Mouse (Mus musculus): ENCODE measurements around the gene Serpina3f. TPM values are rescaled to one million over a fixed set of nuclear protein-coding genes. Genes with fewer than 3 reads are reported as not detected.

Gene Serpina3f
- total RNA-seq, 1 experiment: not detected

GRCm38 (mm10) chr12:104185046-104185445, 29.3 kb upstream of the Serpina3f start:
- in situ Hi-C loops (cut with MboI; ENCODE audit: low sequenced_read_pairs in 2 of 2, unreplicated experiment in 2 of 2): no loop called here
- H3K27ac ChIP-seq (ENCODE audit: insufficient read depth, low read depth, low read length, poor library complexity, severe bottlenecking): no peak overlapping the region
- no peaks in the 10 kb centered on the region for H3K9me3 ChIP-seq (ENCODE audit: control insufficient read depth, insufficient read depth, low read depth, low read length)
- no peaks in the 10 kb centered on the region for H3K36me3 ChIP-seq (ENCODE audit: control insufficient read depth, insufficient read depth, low read length, poor library complexity, severe bottlenecking)
- H3K4me3 ChIP-seq (ENCODE audit: insufficient read depth in 1 of 2, low read depth in 1 of 2, low read length in 2 of 2, poor library complexity in 1 of 2, severe bottlenecking in 1 of 2): no peak overlapping the region
- no peak for DNase-seq (ENCODE audit: low read depth, low spot score)
- H3K4me1 ChIP-seq (ENCODE audit: control insufficient read depth in 2 of 2, insufficient read depth in 2 of 2, low read length in 2 of 2, poor library complexity in 1 of 2): no peaks in the 10 kb centered on the region
- H3K9ac ChIP-seq (ENCODE audit: insufficient read depth, low read depth, low read length, poor library complexity, severe bottlenecking): no peak overlapping the region
- TF ChIP-seq CHD2 (IDR thresholded peaks at IDR 0.05; ENCODE audit: low read depth, low read length): no peak
- no peak for TF ChIP-seq ZC3H11A (IDR thresholded peaks at IDR 0.05; ENCODE audit: borderline replicate concordance, low read depth, low read length)
- TF ChIP-seq MAFK (IDR thresholded peaks at IDR 0.05; ENCODE audit: insufficient read depth, low read depth, low read length): no peak
- no peak for TF ChIP-seq HCFC1 (IDR thresholded peaks at IDR 0.05; ENCODE audit: borderline replicate concordance, insufficient read depth, low read length)
- no peak for TF ChIP-seq ZNF384 (IDR thresholded peaks at IDR 0.05; ENCODE audit: low read depth, low read length)

GRCm38 (mm10) chr12:104186041-104186581, 28.2 kb upstream of the Serpina3f start:
- Histone ChIP-seq H3K4me1 (ENCODE audit: control insufficient read depth in 2 of 2, insufficient read depth in 2 of 2, low read length in 2 of 2, poor library complexity in 1 of 2) (no peaks in the 10 kb centered on the region), H3K36me3 (ENCODE audit: control insufficient read depth, insufficient read depth, low read length, poor library complexity, severe bottlenecking) (no peaks in the 10 kb centered on the region), H3K9me3 (ENCODE audit: control insufficient read depth, insufficient read depth, low read depth, low read length) (no peaks in the 10 kb centered on the region), H3K9ac (ENCODE audit: insufficient read depth, low read depth, low read length, poor library complexity, severe bottlenecking) (no peak overlapping the region), H3K27ac (ENCODE audit: insufficient read depth, low read depth, low read length, poor library complexity, severe bottlenecking) (no peak overlapping the region), H3K4me3 (ENCODE audit: insufficient read depth in 1 of 2, low read depth in 1 of 2, low read length in 2 of 2, poor library complexity in 1 of 2, severe bottlenecking in 1 of 2) (no peak overlapping the region)
- no peak for TF ChIP-seq ZC3H11A (IDR thresholded peaks at IDR 0.05; ENCODE audit: borderline replicate concordance, low read depth, low read length)
- TF ChIP-seq ZNF384 (IDR thresholded peaks at IDR 0.05; ENCODE audit: low read depth, low read length): no peak
- TF ChIP-seq HCFC1 (IDR thresholded peaks at IDR 0.05; ENCODE audit: borderline replicate concordance, insufficient read depth, low read length): no peak
- no peak for TF ChIP-seq MAFK (IDR thresholded peaks at IDR 0.05; ENCODE audit: insufficient read depth, low read depth, low read length)
- TF ChIP-seq CHD2 (IDR thresholded peaks at IDR 0.05; ENCODE audit: low read depth, low read length): no peak
- in situ Hi-C loops (cut with MboI; ENCODE audit: low sequenced_read_pairs in 2 of 2, unreplicated experiment in 2 of 2): no loop called here
- no peak for DNase-seq (ENCODE audit: low read depth, low spot score)

DNA sequence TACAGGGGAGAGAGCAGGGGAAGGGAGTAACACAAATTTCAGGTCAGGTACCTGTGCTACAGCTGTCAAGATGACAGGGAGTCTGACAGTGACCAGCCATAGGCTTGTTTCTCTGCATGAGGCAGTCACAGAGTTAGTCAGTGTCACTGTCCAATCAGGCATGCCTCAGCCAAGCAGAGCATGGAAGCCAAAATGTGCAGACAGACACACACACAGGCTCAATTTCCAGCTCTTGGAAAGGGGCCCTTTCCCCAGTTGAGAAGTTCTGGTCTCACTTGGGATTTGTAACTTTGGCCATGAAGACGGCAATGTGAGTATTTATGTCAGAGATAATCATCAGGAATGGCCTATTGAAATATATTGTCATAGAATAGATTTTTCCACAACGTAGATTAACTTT, 25.1 kb upstream of the Serpina3f start:
- Histone ChIP-seq H3K4me1 (ENCODE audit: control insufficient read depth in 2 of 2, insufficient read depth in 2 of 2, low read length in 2 of 2, poor library complexity in 1 of 2) (no peaks in the 10 kb centered on the region), H3K9ac (ENCODE audit: insufficient read depth, low read depth, low read length, poor library complexity, severe bottlenecking) (no peak overlapping the region), H3K4me3 (ENCODE audit: insufficient read depth in 1 of 2, low read depth in 1 of 2, low read length in 2 of 2, poor library complexity in 1 of 2, severe bottlenecking in 1 of 2) (no peak overlapping the region), H3K36me3 (ENCODE audit: control insufficient read depth, insufficient read depth, low read length, poor library complexity, severe bottlenecking) (no peaks in the 10 kb centered on the region), H3K9me3 (ENCODE audit: control insufficient read depth, insufficient read depth, low read depth, low read length) (no peaks in the 10 kb centered on the region), H3K27ac (ENCODE audit: insufficient read depth, low read depth, low read length, poor library complexity, severe bottlenecking) (no peak overlapping the region)
- in situ Hi-C loops (cut with MboI; ENCODE audit: low sequenced_read_pairs in 2 of 2, unreplicated experiment in 2 of 2): no loop called here
- DNase-seq (ENCODE audit: low read depth, low spot score): no peak
- TF ChIP-seq ZNF384 (IDR thresholded peaks at IDR 0.05; ENCODE audit: low read depth, low read length) (no peak), CHD2 (IDR thresholded peaks at IDR 0.05; ENCODE audit: low read depth, low read length) (no peak), HCFC1 (IDR thresholded peaks at IDR 0.05; ENCODE audit: borderline replicate concordance, insufficient read depth, low read length) (no peak), ZC3H11A (IDR thresholded peaks at IDR 0.05; ENCODE audit: borderline replicate concordance, low read depth, low read length) (no peak), MAFK (IDR thresholded peaks at IDR 0.05; ENCODE audit: insufficient read depth, low read depth, low read length) (no peak)

DNA sequence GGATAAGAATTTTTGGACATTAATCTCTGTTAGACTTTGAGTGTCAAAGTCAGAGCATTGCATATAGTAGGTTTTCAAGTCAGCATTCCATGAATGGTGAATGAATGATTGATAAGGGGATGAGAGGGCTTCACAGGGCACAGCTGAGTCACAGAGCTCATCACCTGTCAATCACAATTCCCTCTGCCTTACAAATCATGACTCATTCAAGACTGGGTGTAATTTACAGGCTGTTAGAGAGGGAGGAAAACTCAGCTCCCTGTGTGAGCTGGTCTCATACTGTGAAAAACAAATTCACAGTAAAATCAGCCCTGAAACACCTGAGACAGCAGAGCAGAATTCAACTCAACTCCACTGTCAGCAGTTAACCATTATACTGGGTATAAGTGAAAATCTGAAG, 23.5 kb upstream of the Serpina3f start:
- TF ChIP-seq ZC3H11A (IDR thresholded peaks at IDR 0.05; ENCODE audit: borderline replicate concordance, low read depth, low read length) (no peak), CHD2 (IDR thresholded peaks at IDR 0.05; ENCODE audit: low read depth, low read length) (no peak), HCFC1 (IDR thresholded peaks at IDR 0.05; ENCODE audit: borderline replicate concordance, insufficient read depth, low read length) (no peak), MAFK (IDR thresholded peaks at IDR 0.05; ENCODE audit: insufficient read depth, low read depth, low read length) (no peak), ZNF384 (IDR thresholded peaks at IDR 0.05; ENCODE audit: low read depth, low read length) (no peak)
- no peak overlapping the region for H3K27ac ChIP-seq (ENCODE audit: insufficient read depth, low read depth, low read length, poor library complexity, severe bottlenecking)
- no peak for DNase-seq (ENCODE audit: low read depth, low spot score)
- in situ Hi-C loops (cut with MboI; ENCODE audit: low sequenced_read_pairs in 2 of 2, unreplicated experiment in 2 of 2): no loop called here
- H3K9ac ChIP-seq (ENCODE audit: insufficient read depth, low read depth, low read length, poor library complexity, severe bottlenecking): no peak overlapping the region
- H3K4me1 ChIP-seq (ENCODE audit: control insufficient read depth in 2 of 2, insufficient read depth in 2 of 2, low read length in 2 of 2, poor library complexity in 1 of 2): no peaks in the 10 kb centered on the region
- no peaks in the 10 kb centered on the region for H3K36me3 ChIP-seq (ENCODE audit: control insufficient read depth, insufficient read depth, low read length, poor library complexity, severe bottlenecking)
- no peaks in the 10 kb centered on the region for H3K9me3 ChIP-seq (ENCODE audit: control insufficient read depth, insufficient read depth, low read depth, low read length)
- H3K4me3 ChIP-seq (ENCODE audit: insufficient read depth in 1 of 2, low read depth in 1 of 2, low read length in 2 of 2, poor library complexity in 1 of 2, severe bottlenecking in 1 of 2): no peak overlapping the region
